Mouse (Mus musculus) gastrocnemius, adult 18-20 months (tissue): ENCODE measurements around the gene Tnfrsf11a. TPM values are rescaled to one million over a fixed set of nuclear protein-coding genes. Genes with fewer than 3 reads are reported as not detected.

ENCODE experiments used
- DNase-seq: peaks from one replicate; pipeline ENCODE4 v3.0.0; 2021; ENCODE audit warnings: low spot score
- total RNA-seq, 2 experiments: library from RNA; stranded (reverse); gene quantifications; 2 replicates each; pipeline ENCODE4 v1.2.3; 2021

The Tnfrsf11a gene
- total RNA-seq, 2 experiments from 2014 or later, result 0.46 to 0.50 TPM

GRCm38 (mm10) chr1:105824980-105825379 lies 44.5 kb downstream of the Tnfrsf11a start:
- no peak for DNase-seq

GRCm38 (mm10) chr1:105827374-105827773 lies 46.9 kb downstream of the Tnfrsf11a start:
- no peak for DNase-seq

- DNase-seq, result no peak
Measured at GRCm38 (mm10) chr1:105827786-105828345, 47.3 kb downstream of the Tnfrsf11a start.

GRCm38 (mm10) chr1:105829171-105829570 lies 48.7 kb downstream of the Tnfrsf11a start:
- DNase-seq, result no peak

- DNase-seq, result no peak
Measured at GRCm38 (mm10) chr1:105832784-105833183, 52.3 kb downstream of the Tnfrsf11a start.

GRCm38 (mm10) chr1:105842950-105843349 lies 62.4 kb downstream of the Tnfrsf11a start:
- DNase-seq, result no peak

GRCm38 (mm10) chr1:105843386-105843785 lies 62.9 kb downstream of the Tnfrsf11a start:
- no peak for DNase-seq

GRCm38 (mm10) chr1:105843856-105844255 lies 63.3 kb downstream of the Tnfrsf11a start:
- no peak for DNase-seq

- no peak for DNase-seq
Measured at GRCm38 (mm10) chr1:105844341-105845006, 64.0 kb downstream of the Tnfrsf11a start.

GRCm38 (mm10) chr1:105846431-105846830 lies 65.9 kb downstream of the Tnfrsf11a start:
- no peak for DNase-seq

- no peak for DNase-seq
Measured at GRCm38 (mm10) chr1:105848806-105849205, 68.3 kb downstream of the Tnfrsf11a start.

- DNase-seq, result no peak
Measured at GRCm38 (mm10) chr1:105851341-105851740, 70.8 kb downstream of the Tnfrsf11a start.

GRCm38 (mm10) chr1:105859740-105860139 lies 79.2 kb downstream of the Tnfrsf11a start:
- DNase-seq, result no peak

GRCm38 (mm10) chr1:105876589-105876988 lies 96.1 kb downstream of the Tnfrsf11a start:
- DNase-seq, result no peak

GRCm38 (mm10) chr1:105877808-105878207 lies 97.3 kb downstream of the Tnfrsf11a start:
- no peak for DNase-seq

- no peak for DNase-seq
Measured at GRCm38 (mm10) chr1:105878416-105878815, 97.9 kb downstream of the Tnfrsf11a start.

- no peak for DNase-seq
Measured at GRCm38 (mm10) chr1:105880555-105881304, 100.2 kb downstream of the Tnfrsf11a start.

GRCm38 (mm10) chr1:105881466-105881865 lies 100.9 kb downstream of the Tnfrsf11a start:
- DNase-seq, result no peak

GRCm38 (mm10) chr1:105883498-105883897 lies 103.0 kb downstream of the Tnfrsf11a start:
- DNase-seq, result no peak

- DNase-seq, result no peak
Measured at GRCm38 (mm10) chr1:105885101-105885500, 104.6 kb downstream of the Tnfrsf11a start.

- DNase-seq, result no peak
Measured at GRCm38 (mm10) chr1:105885575-105885974, 105.1 kb downstream of the Tnfrsf11a start.

- no peak for DNase-seq
Measured at GRCm38 (mm10) chr1:105886358-105886757, 105.8 kb downstream of the Tnfrsf11a start.
